Mouse (Mus musculus) ES-E14 (cell line): Measurements from ENCODE around the gene Asf1b.

Experiments used
- CHD2 ChIP-seq: IDR thresholded peaks from 2 replicates; pipeline ENCODE4 v1.6.1; 2014; ENCODE audit warnings: mild to moderate bottlenecking, low read depth, low read length, inconsistent platforms
- MAFK ChIP-seq: IDR thresholded peaks from 2 replicates; pipeline ENCODE4 v1.6.1; 2014; ENCODE audit warnings: mild to moderate bottlenecking, low read depth, low read length, inconsistent platforms; ENCODE audit not compliant: insufficient read depth
- ZNF384 ChIP-seq: IDR thresholded peaks from 2 replicates; pipeline ENCODE4 v1.6.1; 2012; ENCODE audit warnings: low read depth, low read length, inconsistent platforms

DNA sequence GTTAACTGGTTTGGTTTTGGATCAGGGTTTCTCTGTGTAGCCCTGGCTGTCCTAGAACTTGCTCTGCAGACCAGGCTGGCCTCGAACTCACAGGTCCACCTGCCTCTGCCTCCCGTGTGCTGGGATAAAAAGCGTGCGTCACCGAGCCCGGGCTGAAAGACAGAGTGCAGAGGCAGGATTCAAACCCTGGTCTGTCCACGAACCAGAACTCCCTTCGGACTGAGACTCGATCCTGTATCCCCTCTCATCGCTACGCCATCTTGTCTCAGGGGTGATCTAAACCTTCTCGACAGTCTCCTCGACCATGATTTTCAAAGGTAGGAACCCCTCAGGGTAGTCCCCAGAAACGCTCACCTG is 580 bp upstream of the Asf1b start:
- no peak for TF ChIP-seq ZNF384
- TF ChIP-seq CHD2: no peak
- TF ChIP-seq MAFK: no peak
